Mouse (Mus musculus) inflammation-experienced regulatory T-cells (primary cell): Measurements from ENCODE around the gene Smim7. TPM values are rescaled to one million over a fixed set of nuclear protein-coding genes. Genes with fewer than 3 reads are reported as not detected.

Experiments
- polyA plus RNA-seq, 2 experiments: library from polyadenylated mRNA; unstranded; fragments of 100-300 nt; shearing (Covaris generic); gene quantifications; one replicate each; pipeline ENCODE4 v1.2.1; 2017

Gene Smim7
- polyA plus RNA-seq: 10 to 100 TPM; 45.8 to 51.3 TPM

GRCm38 (mm10) chr8:72570633-72571610 is at the start of gene Smim7:
Smim7 (minus strand) TSS chr8:72571088.

GRCm38 (mm10) chr8:72571611-72572473 is 954 bp upstream of the Smim7 start, which contains the start of gene Tmem38a:
Tmem38a (plus strand) TSS chr8:72572055.

GRCm38 (mm10) chr8:72547802-72548643 is 22.9 kb downstream of the Smim7 start, which contains the start of gene Med26:
Med26 (minus strand) TSS chr8:72548270.

Other genes with a start within 250 kb of the Smim7 start
- gene Eps15l1, start 149.6 kb downstream of the Smim7 start, polyA plus RNA-seq: 10 to 100 TPM; 41.3 to 42.8 TPM
- 1 to 10 TPM in 1 of 2 experiments, under 1 TPM in 1; 0.35 to 1.2 TPM for gene Calr3, start 127.2 kb downstream of the Smim7 start, polyA plus RNA-seq
- gene 1700030K09Rik, start 127.2 kb downstream of the Smim7 start, polyA plus RNA-seq: 1 to 10 TPM; 4.8 to 8.0 TPM
- 10 to 100 TPM; 90.4 to 97.2 TPM for gene Cherp, start 95.9 kb downstream of the Smim7 start, polyA plus RNA-seq
- gene Slc35e1, start 78.5 kb downstream of the Smim7 start, polyA plus RNA-seq: 10 to 100 TPM; 53.1 to 66.2 TPM
- 10 to 100 TPM; 14.0 to 16.1 TPM for gene Med26, start 22.8 kb downstream of the Smim7 start, polyA plus RNA-seq
- gene Tmem38a, start 967 bp upstream of the Smim7 start, polyA plus RNA-seq: 1 to 10 TPM; 1.4 to 4.2 TPM
- under 1 TPM; 0.02 to 0.29 TPM for gene Nwd1, start 75.6 kb upstream of the Smim7 start, polyA plus RNA-seq
- gene Sin3b, start 152.2 kb upstream of the Smim7 start, polyA plus RNA-seq: 100 to 1,000 TPM; 184 to 188 TPM
- 10 to 100 TPM in 1 of 2 experiments, 1 to 10 TPM in 1; 9.1 to 12.9 TPM for gene F2rl3, start 190.8 kb upstream of the Smim7 start, polyA plus RNA-seq